16 mouse cellular contexts compared by ENCODE assay signal in the genomic region with DNA sequence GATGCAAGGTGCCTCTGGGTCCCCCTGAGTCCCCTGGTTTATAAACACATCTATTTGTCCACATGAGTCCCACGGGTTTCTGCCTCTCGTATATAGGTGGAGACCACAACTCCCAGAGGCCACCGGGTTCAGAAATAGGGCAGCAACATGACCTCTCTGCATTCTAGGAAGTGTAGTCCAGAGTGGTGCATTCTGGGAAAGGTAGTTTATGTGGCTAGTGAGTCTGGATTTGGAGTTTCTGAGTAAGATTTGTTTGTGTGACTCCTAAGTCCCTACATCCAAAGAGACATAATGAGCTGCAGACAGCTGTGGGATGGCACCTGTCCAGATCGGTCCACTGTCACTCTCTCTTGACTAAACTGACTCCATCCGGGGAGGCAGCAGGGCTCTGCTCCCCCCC. TPM values are rescaled to one million over a fixed set of nuclear protein-coding genes. Genes with fewer than 3 reads are reported as not detected.
DNase-seq lines count a peak whose midpoint lies in the region; ATAC-seq and TF ChIP-seq lines count a peak whose summit lies in the region.
"Had no signal": no experiment of that assay in that cellular context is flagged by ENCODE, and none has a peak within 500 bp of the region (broad histone marks: within the 10 kb centered on the region; RNA-seq: fewer than 3 reads in every experiment).

No protein-coding gene starts in this region.

- H3K27me3 ChIP-seq in lung, postnatal 0 days (replicated peaks; ENCODE audit: insufficient read depth, low read length) = no peaks in the 10 kb centered on the region
- H3K27me3 ChIP-seq: hindbrain, embryonic 15.5 days; limb, embryonic 12.5 days had no signal

- no peaks in the 10 kb centered on the region for H3K36me3 ChIP-seq in lung, postnatal 0 days (ENCODE audit: insufficient read depth, low read length)
- H3K36me3 ChIP-seq: hindbrain, embryonic 15.5 days; limb, embryonic 12.5 days had no signal

- H3K4me1 ChIP-seq in lung, postnatal 0 days (ENCODE audit: insufficient read depth, low read depth, low read length) = no peaks in the 10 kb centered on the region
- H3K4me1 ChIP-seq: hindbrain, embryonic 15.5 days; limb, embryonic 12.5 days had no signal

- no peak for TF ChIP-seq CTCF in lung, postnatal 0 days (IDR thresholded peaks at IDR 0.05)
- no peak for TF ChIP-seq CTCF in brain, embryonic 14.5 days (IDR thresholded peaks at IDR 0.05; ENCODE audit: borderline replicate concordance, extremely low read depth, insufficient read depth, insufficient read length)

- ATAC-seq in lung, postnatal 0 days = no peak
- 0 out of 2 replicates have a peak, but pooled peaks have one; percentile 28 for ATAC-seq in monocyte, adult 5-6 weeks (replicated peaks; ENCODE audit: insufficient number of reproducible peaks, low FRiP score, low TSS enrichment, poor library complexity, severe bottlenecking)

- peak; percentile 22 for DNase-seq in lung, postnatal 0 days (ENCODE audit: low spot score)
- no peak for DNase-seq in lung, adult 18-20 months
- DNase-seq in ES-CJ7 (ENCODE audit: low read depth, low spot score) = peak; percentile 84
- DNase-seq in brain, embryonic 14.5 days (ENCODE audit: low read depth) = peak; percentile 60
- no peak for DNase-seq in adrenal gland, postnatal 36 days
- DNase-seq in layer of hippocampus, adult 8-10 months (ENCODE audit: low spot score in 2 of 2) = no peak
- DNase-seq: adrenal gland, postnatal 14 days; cerebellum, postnatal 25 days; kidney, adult 2 months; kidney, postnatal 4 days; layer of hippocampus, postnatal 36 days; right cerebral cortex, adult 18-20 months had no signal

- H3K9me3 ChIP-seq in lung, postnatal 0 days (ENCODE audit: low read length) = no peaks in the 10 kb centered on the region
- H3K9me3 ChIP-seq: hindbrain, embryonic 15.5 days; limb, embryonic 12.5 days had no signal

- H3K4me2 ChIP-seq in lung, postnatal 0 days (replicated peaks; ENCODE audit: low read depth, low read length) = no peak overlapping the region
- H3K4me2 ChIP-seq: hindbrain, embryonic 15.5 days; limb, embryonic 12.5 days had no signal

- no peak overlapping the region for H3K9ac ChIP-seq in lung, postnatal 0 days (replicated peaks; ENCODE audit: low read depth)
- H3K9ac ChIP-seq: hindbrain, embryonic 15.5 days; limb, embryonic 12.5 days had no signal

- no peak overlapping the region for H3K4me3 ChIP-seq in lung, postnatal 0 days (ENCODE audit: low read depth, low read length)
- H3K4me3 ChIP-seq: erythroblast, embryonic 14.5 days; hindbrain, embryonic 15.5 days; limb, embryonic 12.5 days had no signal

- H3K27ac ChIP-seq in lung, postnatal 0 days (ENCODE audit: low read length) = no peak overlapping the region
- H3K27ac ChIP-seq: hindbrain, embryonic 15.5 days; limb, embryonic 12.5 days had no signal

- no peak for TF ChIP-seq EP300 in lung, postnatal 0 days (IDR thresholded peaks at IDR 0.05)

- 69% methylated on average over 5 of the region's 5 CpGs for WGBS in lung, postnatal 0 days

- no peak for TF ChIP-seq POLR2A in brain, embryonic 14.5 days (IDR thresholded peaks at IDR 0.05; ENCODE audit: borderline replicate concordance, extremely low read depth, insufficient read depth, insufficient read length, poor library complexity, severe bottlenecking)

RNA-seq across cellular contexts. Expression of gene Plcg2, which starts 17.6 kb away (rescaled TPM):
- 3.5 and 3.7 TPM in 2 replicates for polyA plus RNA-seq in lung, postnatal 0 days (2015; fragmentation: Nextera tagmentation; extraction: Ambion mirVana)
- 0.82 and 1.5 TPM in 2 replicates for polyA plus RNA-seq in brain, embryonic 14.5 days (2012; rRNA removed)
- total RNA-seq in monocyte, adult 5-6 weeks (2017) = 189 to 215 TPM (median 210 TPM) in 3 replicates
- 1 to 10 TPM; 4.1 to 6.7 TPM for total RNA-seq in adrenal gland, postnatal 36 days (2021)
- 10 to 100 TPM in 1 of 4 experiments, 1 to 10 TPM in 3; 3.1 to 10.2 (median 5.7) TPM for total RNA-seq in layer of hippocampus, adult 8-10 months (2022)

Comparison
In these comparisons a context has a peak if more than half of its experiments do, and no peak if none do; other contexts are left out.
1. DNase-seq: peak in lung, postnatal 0 days (single experiment), ES-CJ7 (single experiment) and brain, embryonic 14.5 days (single experiment); none in lung, adult 18-20 months (0 of 2), adrenal gland, postnatal 36 days (0 of 2) and layer of hippocampus, adult 8-10 months (0 of 2).
2. RNA of gene Plcg2, which starts 17.6 kb away (total RNA-seq): 189 to 215 TPM in monocyte, adult 5-6 weeks; 3.1 to 10.2 TPM in layer of hippocampus, adult 8-10 months and 4.1 to 6.7 TPM in adrenal gland, postnatal 36 days; every median in the first group is over 10 times any median in the second.